Mouse (Mus musculus) CH12.LX (cell line): ENCODE measurements at regions not wholly inside any gene's neighbourhood (a gene's known extent, or its start where the extent isn't known, plus 50 kb on each side); places are given as distances from the start of the nearest gene placed in this dataset.

Source experiments
- DNase-seq: peaks from one replicate; pipeline ENCODE4 v3.0.0-alpha.2; 2013; ENCODE audit errors: extremely low read depth
- H3K27ac ChIP-seq: 2 replicates; pipeline ENCODE4 v1.5.1; 2012; ENCODE audit warnings: low read depth, mild to moderate bottlenecking, control low read depth, moderate library complexity; ENCODE audit not compliant: insufficient read depth
- H3K27me3 ChIP-seq: replicated peaks from 2 replicates; pipeline ENCODE3; 2012; ENCODE audit warnings: inconsistent platforms
- H3K36me3 ChIP-seq, 2 experiments: replicated peaks in 1 of 2; 2 replicates each; pipeline versions ENCODE3 to v1.6.1; 2012; ENCODE audit warnings: inconsistent platforms in 1 of 2, low read length in 1 of 2, mild to moderate bottlenecking in 1 of 2, mixed read lengths in 1 of 2, moderate library complexity in 1 of 2; ENCODE audit not compliant: control insufficient read depth in 1 of 2, insufficient read depth in 1 of 2
- H3K4me1 ChIP-seq, 2 experiments: 2 replicates each; pipeline ENCODE4 v1.6.1; 2012; ENCODE audit warnings: inconsistent platforms in 1 of 2, moderate library complexity in 1 of 2; ENCODE audit not compliant: insufficient read depth in 2 of 2, control insufficient read depth in 1 of 2
- H3K4me2 ChIP-seq: 2 replicates; pipeline ENCODE4 v1.6.1; 2012; ENCODE audit warnings: low read depth, mild to moderate bottlenecking, control low read depth; ENCODE audit not compliant: poor library complexity, insufficient read depth, severe bottlenecking
- H3K4me3 ChIP-seq, 3 experiments: fragments of 150-350 bp in 1 of 3; sonication (generic) in 1 of 3; replicated peaks in 1 of 3; 2 replicates each; pipeline versions ENCODE3 to v1.5.1; 2011 to 2012; ENCODE audit warnings: low read depth in 2 of 3, low read length in 2 of 3, mild to moderate bottlenecking in 2 of 3, moderate library complexity in 2 of 3, control low read depth in 1 of 3, improper control_type of control experiment in 1 of 3, inconsistent platforms in 1 of 3, mixed read lengths in 1 of 3; ENCODE audit not compliant: poor library complexity in 1 of 3
- H3K79me2 ChIP-seq: replicated peaks from 2 replicates; pipeline ENCODE4 v1.6.1; 2012; ENCODE audit warnings: mild to moderate bottlenecking, moderate library complexity; ENCODE audit not compliant: control insufficient read depth, poor library complexity, insufficient read depth, severe bottlenecking; ENCODE audit errors: extremely low read depth
- H3K9ac ChIP-seq: 2 replicates; pipeline ENCODE4 v1.6.1; 2012; ENCODE audit warnings: low read depth, mild to moderate bottlenecking, control low read depth, moderate library complexity; ENCODE audit not compliant: insufficient read depth
- H3K9me3 ChIP-seq: replicated peaks from 2 replicates; pipeline ENCODE3; 2012; ENCODE audit warnings: low read length, inconsistent platforms, mixed read lengths
- CHD1 ChIP-seq: IDR thresholded peaks from 2 replicates; pipeline ENCODE4 v1.6.1; 2012; ENCODE audit warnings: low read depth, low read length, improper control_type of control experiment, inconsistent platforms
- CTCF ChIP-seq, 2 experiments: IDR thresholded peaks in 1 of 2; conservative IDR thresholded peaks in 1 of 2; 2 replicates each; pipeline ENCODE4 v1.5.1; 2011 to 2012; ENCODE audit warnings: low read depth in 2 of 2, low read length in 2 of 2, improper control_type of control experiment in 1 of 2, inconsistent platforms in 1 of 2, mild to moderate bottlenecking in 1 of 2, moderate library complexity in 1 of 2
- E2F4 ChIP-seq: IDR thresholded peaks from 2 replicates; pipeline ENCODE4 v1.6.1; 2011; ENCODE audit warnings: low read depth, low read length, improper control_type of control experiment; ENCODE audit not compliant: insufficient replicate concordance
- ELF1 ChIP-seq: IDR thresholded peaks from 2 replicates; pipeline ENCODE4 v1.6.1; 2014; ENCODE audit warnings: low read depth, mild to moderate bottlenecking, inconsistent platforms, low read length, improper control_type of control experiment
- EP300 ChIP-seq: IDR thresholded peaks from 2 replicates; pipeline ENCODE4 v1.6.1; 2011; ENCODE audit warnings: low read length, improper control_type of control experiment
- ETS1 ChIP-seq: conservative IDR thresholded peaks from 2 replicates; pipeline ENCODE4 v1.6.1; 2012; ENCODE audit warnings: low read depth, mild to moderate bottlenecking, inconsistent platforms, low read length, improper control_type of control experiment, moderate library complexity
- GABPA ChIP-seq: IDR thresholded peaks from 2 replicates; pipeline ENCODE4 v1.6.1; 2012; ENCODE audit warnings: low read depth, low read length, improper control_type of control experiment, inconsistent platforms; ENCODE audit not compliant: insufficient replicate concordance
- IRF4 ChIP-seq: IDR thresholded peaks from 2 replicates; pipeline ENCODE4 v1.6.1; 2014; ENCODE audit warnings: low read depth, mild to moderate bottlenecking, inconsistent platforms, low read length, improper control_type of control experiment
- JUN ChIP-seq: IDR thresholded peaks from 2 replicates; pipeline ENCODE4 v1.6.1; 2011; ENCODE audit warnings: low read depth, mild to moderate bottlenecking, low read length, improper control_type of control experiment, moderate library complexity; ENCODE audit not compliant: insufficient read depth
- JUND ChIP-seq: conservative IDR thresholded peaks from 2 replicates; pipeline ENCODE4 v1.6.1; 2011; ENCODE audit warnings: low read depth, low read length, improper control_type of control experiment
- MAFK ChIP-seq: IDR thresholded peaks from 2 replicates; pipeline ENCODE4 v1.6.1; 2011; ENCODE audit warnings: low read length, improper control_type of control experiment; ENCODE audit not compliant: insufficient replicate concordance
- MAX ChIP-seq: IDR thresholded peaks from 2 replicates; pipeline ENCODE4 v1.6.1; 2011; ENCODE audit warnings: low read length, improper control_type of control experiment
- MAZ ChIP-seq: IDR thresholded peaks from 2 replicates; pipeline ENCODE4 v1.6.1; 2012; ENCODE audit warnings: low read depth, mild to moderate bottlenecking, inconsistent platforms, low read length, improper control_type of control experiment, moderate library complexity
- MEF2A ChIP-seq: IDR thresholded peaks from 2 replicates; pipeline ENCODE4 v1.6.1; 2014; ENCODE audit warnings: low read depth, mild to moderate bottlenecking, inconsistent platforms, low read length, improper control_type of control experiment, borderline replicate concordance
- MYC ChIP-seq: IDR thresholded peaks from 2 replicates; pipeline ENCODE4 v1.6.1; 2011; ENCODE audit warnings: low read depth, mild to moderate bottlenecking, improper control_type of control experiment, low read length
- NELFE ChIP-seq: IDR thresholded peaks from 2 replicates; pipeline ENCODE4 v1.6.1; 2011; ENCODE audit warnings: low read depth, low read length, improper control_type of control experiment
- POLR2A ChIP-seq: IDR thresholded peaks from 2 replicates; pipeline ENCODE4 v1.6.1; 2011; ENCODE audit warnings: low read depth, mild to moderate bottlenecking, improper control_type of control experiment, low read length
- POLR2AphosphoS2 ChIP-seq: IDR thresholded peaks from 2 replicates; pipeline ENCODE4 v1.6.1; 2011; ENCODE audit warnings: low read depth, low read length, improper control_type of control experiment
- RAD21 ChIP-seq: IDR thresholded peaks from 2 replicates; pipeline ENCODE4 v1.6.1; 2011; ENCODE audit warnings: low read depth, mild to moderate bottlenecking, low read length, improper control_type of control experiment, moderate library complexity
- RCOR1 ChIP-seq: conservative IDR thresholded peaks from 2 replicates; pipeline ENCODE4 v1.6.1; 2012; ENCODE audit warnings: low read depth, mild to moderate bottlenecking, inconsistent platforms, low read length, improper control_type of control experiment
- SMC3 ChIP-seq: IDR thresholded peaks from 2 replicates; pipeline ENCODE4 v1.6.1; 2011; ENCODE audit warnings: low read depth, low read length, improper control_type of control experiment
- TBP ChIP-seq: conservative IDR thresholded peaks from 2 replicates; pipeline ENCODE4 v1.6.1; 2011; ENCODE audit warnings: low read depth, low read length, improper control_type of control experiment
- UBTF ChIP-seq: IDR thresholded peaks from 2 replicates; pipeline ENCODE4 v1.6.1; 2012; ENCODE audit warnings: low read depth, mild to moderate bottlenecking, inconsistent platforms, low read length, improper control_type of control experiment, moderate library complexity
- USF2 ChIP-seq: conservative IDR thresholded peaks from 2 replicates; pipeline ENCODE4 v1.6.1; 2011; ENCODE audit warnings: low read depth, low read length, improper control_type of control experiment
- ZMIZ1 ChIP-seq: IDR thresholded peaks from 2 replicates; pipeline ENCODE4 v1.6.1; 2012; ENCODE audit warnings: low read depth, mild to moderate bottlenecking, inconsistent platforms, low read length, improper control_type of control experiment
- ZNF384 ChIP-seq: IDR thresholded peaks from 2 replicates; pipeline ENCODE4 v1.6.1; 2012; ENCODE audit warnings: low read depth, low read length, improper control_type of control experiment, inconsistent platforms
- dilution Hi-C: fragments of 300-500 bp; cut with MboI; formaldehyde crosslinking; loops from 2 replicates; pipeline ENCODE4 v1.14.3; 2020; ENCODE audit warnings: low sequenced_read_pairs; ENCODE audit not compliant: extremely low pct_unique_long_range_greater_than_20kb, extremely low pct_ligation_motif_present
- in situ Hi-C: fragments of 300-500 bp; cut with MboI; formaldehyde crosslinking; loops from 3 replicates; pipeline ENCODE4 v1.14.3; 2019; ENCODE audit warnings: low sequenced_read_pairs, low pct_ligation_motif_present, low pct_unique_long_range_greater_than_20kb, mixed read lengths

DNA sequence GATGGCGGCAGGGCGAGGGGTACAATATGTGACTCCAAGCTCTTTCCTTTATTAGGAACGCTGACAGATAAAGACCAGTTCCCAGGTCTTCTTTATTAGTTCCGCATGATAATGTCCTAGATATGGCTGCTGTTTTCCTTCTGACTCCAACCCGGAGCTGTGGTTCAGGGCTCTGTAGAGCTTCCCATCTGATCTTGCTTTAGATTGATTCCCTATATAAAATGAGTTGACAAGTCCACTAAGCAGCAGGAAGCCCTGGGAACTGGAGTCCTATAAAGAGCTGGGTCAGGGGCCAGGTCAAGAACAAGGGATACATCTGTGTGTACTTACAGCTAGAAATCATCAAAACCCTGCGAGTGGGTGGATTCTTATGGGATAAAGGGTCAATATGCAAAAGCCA is 347.5 kb downstream of the Adra2a start:
- no peaks in the 10 kb centered on the region for H3K27me3 ChIP-seq
- H3K36me3 ChIP-seq, result no peaks in the 10 kb centered on the region
- H3K27ac ChIP-seq, result no peak overlapping the region
- H3K4me1 ChIP-seq, result peaks cover 0 to 5% of the 10 kb centered on the region in 2 experiments; a peak in 2 of 4 replicates
- H3K4me3 ChIP-seq, result no peak overlapping the region
- in situ Hi-C loops, result no loop called here
- no peak for TF ChIP-seq UBTF
- TF ChIP-seq CTCF (conservative IDR thresholded peaks at IDR 0.05 in 1 of 2, IDR thresholded peaks at IDR 0.05 in 1 of 2; ENCODE audit: low read depth in 2 of 2, low read length in 2 of 2), result no peak
- no peak for TF ChIP-seq RAD21
- TF ChIP-seq ETS1, result no peak
- no peak for TF ChIP-seq POLR2A
- no peak for TF ChIP-seq MYC
- H3K9me3 ChIP-seq, result no peaks in the 10 kb centered on the region
- no peak for DNase-seq
- no peaks in the 10 kb centered on the region for H3K79me2 ChIP-seq
- dilution Hi-C loops, result no loop called here
- H3K9ac ChIP-seq, result no peak overlapping the region
- no peak overlapping the region for H3K4me2 ChIP-seq

GRCm38 (mm10) chr19:54399651-54400050 is 355.7 kb downstream of the Adra2a start:
- Histone ChIP-seq H3K79me2 (no peaks in the 10 kb centered on the region), H3K27me3 (no peaks in the 10 kb centered on the region), H3K9me3 (no peaks in the 10 kb centered on the region), H3K36me3 (no peaks in the 10 kb centered on the region), H3K4me3 (no peak overlapping the region), H3K27ac (no peak overlapping the region), H3K4me1 (no peaks in the 10 kb centered on the region), H3K4me2 (no peak overlapping the region), H3K9ac (no peak overlapping the region)
- no peak for DNase-seq
- in situ Hi-C loops (no loop called here), dilution Hi-C loops (no loop called here)
- TF ChIP-seq JUND (no peak), NELFE (no peak), UBTF (no peak), POLR2AphosphoS2 (no peak), MAX (no peak), E2F4 (no peak), EP300 (no peak), RAD21 (no peak), USF2 (no peak), MAZ (no peak), CTCF (conservative IDR thresholded peaks at IDR 0.05 in 1 of 2, IDR thresholded peaks at IDR 0.05 in 1 of 2; ENCODE audit: low read depth in 2 of 2, low read length in 2 of 2) (no peak), SMC3 (no peak)

GRCm38 (mm10) chr19:54407904-54408303 is 364.0 kb downstream of the Adra2a start:
- Histone ChIP-seq H3K4me2 (no peak overlapping the region), H3K9ac (no peak overlapping the region), H3K4me1 (0 out of 4 replicates have a peak, but pooled peaks cover 0 to 2% of the 10 kb centered on the region in 2 experiments), H3K27me3 (no peaks in the 10 kb centered on the region), H3K4me3 (no peak overlapping the region), H3K27ac (no peak overlapping the region), H3K79me2 (no peaks in the 10 kb centered on the region), H3K36me3 (no peaks in the 10 kb centered on the region), H3K9me3 (no peaks in the 10 kb centered on the region)
- in situ Hi-C loops, result no loop called here
- dilution Hi-C loops, result no loop called here
- DNase-seq, result no peak
- TF ChIP-seq TBP (no peak), MEF2A (no peak), NELFE (no peak), UBTF (no peak), JUND (no peak), MAX (no peak), CHD1 (no peak), ELF1 (no peak), IRF4 (no peak), E2F4 (no peak), ZNF384 (no peak), SMC3 (no peak), MAFK (no peak), ZMIZ1 (no peak), RCOR1 (no peak), GABPA (no peak), USF2 (no peak), RAD21 (no peak), JUN (no peak)
